Comparison of ENCODE assay signal across 15 mouse cellular contexts in the genomic region with DNA sequence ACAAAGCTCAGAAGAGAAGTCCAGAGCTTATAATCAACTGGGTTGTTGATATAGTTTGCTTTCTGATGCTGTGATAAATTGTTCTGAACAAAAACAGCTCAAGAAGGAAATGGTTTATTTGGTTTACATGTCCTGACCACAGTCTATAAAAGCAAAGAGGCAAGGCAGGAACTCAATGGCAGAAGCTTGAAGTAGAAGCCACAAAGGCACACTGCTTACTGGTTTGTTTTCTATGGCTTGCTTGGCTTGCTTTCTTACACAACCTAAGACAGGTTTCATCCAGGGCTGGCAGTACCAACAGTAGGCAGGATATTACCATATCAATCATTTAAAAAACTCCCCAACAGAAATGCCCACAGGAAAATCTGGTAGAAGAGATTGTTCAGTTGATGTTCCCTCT.
"Had no signal": no experiment of that assay in that cellular context is flagged by ENCODE, and none has a peak within 500 bp of the region (broad histone marks: within the 10 kb centered on the region; RNA-seq: fewer than 3 reads in every experiment).

No protein-coding gene starts in this region.

- ATAC-seq: hindbrain, postnatal 0 days; intestine, embryonic 16.5 days had no signal

- DNase-seq: gastrocnemius, adult 2 months; gastrocnemius, postnatal 10 days; gastrocnemius, postnatal 36 days; heart, adult 11 months; heart, postnatal 10 days; heart, postnatal 4 days; kidney, adult 11 months; kidney, adult 2 months; kidney, adult 9 months; kidney, postnatal 14 days; kidney, postnatal 36 days; liver; liver, embryonic 13.5 days had no signal
